ENCODE assay signal across 9 mouse cellular contexts in genomic region chr8:116872761-116873342, GRCm38 (mm10). TPM values are rescaled to one million over a fixed set of nuclear protein-coding genes. Genes with fewer than 3 reads are reported as not detected.
DNase-seq lines count a peak whose midpoint lies in the region; ATAC-seq lines count a peak whose summit lies in the region.
"Had no signal": no experiment of that assay in that cellular context is flagged by ENCODE, and none has a peak within 500 bp of the region (broad histone marks: within the 10 kb centered on the region; RNA-seq: fewer than 3 reads in every experiment).

No protein-coding gene starts in this region.

- ATAC-seq in heart, embryonic 11.5 days (replicated peaks; ENCODE audit: insufficient number of reproducible peaks, low FRiP score, low TSS enrichment) = no peak; the same call in 1 of the 2 replicates

- H3K9me3 ChIP-seq in heart, embryonic 11.5 days (replicated peaks; ENCODE audit: control insufficient read depth, low read length) = no peaks in the 10 kb centered on the region

- no peaks in the 10 kb centered on the region for H3K4me1 ChIP-seq in heart, embryonic 11.5 days (ENCODE audit: control insufficient read depth, insufficient read depth, low read length)

- H3K4me3 ChIP-seq in heart, embryonic 11.5 days (ENCODE audit: low read depth, low read length) = no peak overlapping the region
- H3K4me3 ChIP-seq: myocyte had no signal

- no peaks in the 10 kb centered on the region for H3K36me3 ChIP-seq in heart, embryonic 11.5 days (ENCODE audit: control insufficient read depth, insufficient read depth, low read length)

- WGBS in heart, embryonic 11.5 days (ENCODE audit: insufficient replicate concordance) = 64% methylated on average over 2 of the region's 2 CpGs

- peak; percentile 25 for DNase-seq in heart, adult 8-10 months (ENCODE audit: low spot score)
- peak; percentile 66 to 68 for DNase-seq in B cell, adult 2 months
- DNase-seq in T-cell, adult 2 months (ENCODE audit: low spot score) = peak; percentile 6
- DNase-seq in layer of hippocampus, adult 9-11 months = peak; percentile 21
- no peak for DNase-seq in ovary, postnatal 36 days (ENCODE audit: low spot score)
- DNase-seq in urinary bladder, adult 18-20 months (ENCODE audit: low spot score in 2 of 2) = no peak
- DNase-seq in urinary bladder, adult 2 months (ENCODE audit: low spot score) = no peak

- no peaks in the 10 kb centered on the region for H3K27me3 ChIP-seq in heart, embryonic 11.5 days (ENCODE audit: control insufficient read depth, insufficient read depth, low read length)

- no peak overlapping the region for H3K27ac ChIP-seq in heart, embryonic 11.5 days (ENCODE audit: low read depth, low read length)

- no peak overlapping the region for H3K9ac ChIP-seq in heart, embryonic 11.5 days (ENCODE audit: low read depth, low read length)

- H3K4me2 ChIP-seq in heart, embryonic 11.5 days = no peak overlapping the region

RNA-seq across cellular contexts. Expression of gene Cmc2, which starts 48.4 kb away (rescaled TPM):
- total RNA-seq in heart, adult 8-10 months (2022) = 10 to 100 TPM; 65.4 to 79.4 (median 70.2) TPM
- 102 and 113 TPM in 2 replicates for polyA plus RNA-seq in heart, embryonic 11.5 days (2014; fragmentation: Nextera tagmentation; extraction: Ambion mirVana)
- 10.1 and 11.3 TPM in 2 replicates for polyA plus RNA-seq in urinary bladder, adult 2 months (2012; rRNA removed)

RNA-seq across cellular contexts. Expression of gene Cenpn, which starts 48.7 kb away (rescaled TPM):
- total RNA-seq in heart, adult 8-10 months (2022) = under 1 TPM; 0.56 to 0.75 (median 0.63) TPM
- polyA plus RNA-seq in heart, embryonic 11.5 days (2014; fragmentation: Nextera tagmentation; extraction: Ambion mirVana) = 32.8 and 34.0 TPM in 2 replicates
- polyA plus RNA-seq in urinary bladder, adult 2 months (2012; rRNA removed) = 2.2 and 2.8 TPM in 2 replicates

Comparison
In these comparisons a context has a peak if more than half of its experiments do, and no peak if none do; other contexts are left out.
1. DNase-seq: peak in heart, adult 8-10 months (single experiment), B cell, adult 2 months (2 of 2), T-cell, adult 2 months (single experiment) and layer of hippocampus, adult 9-11 months (single experiment); none in ovary, postnatal 36 days (single experiment), urinary bladder, adult 18-20 months (0 of 2) and urinary bladder, adult 2 months (single experiment).